Mouse (Mus musculus): Measurements from ENCODE around the gene Furin.
A peak's percentile ranks its signal among the peaks of the same experiment; 100 is the strongest.

Furin gene

GRCm38 (mm10) chr7:80427730-80428129, 22.5 kb upstream of the Furin start:
- DNase-seq (ENCODE audit: low spot score in 2 of 2): no peak

- no peak for DNase-seq (ENCODE audit: low spot score in 2 of 2)
These were observed 21.1 kb upstream of the Furin start for GRCm38 (mm10) chr7:80426363-80426762.

- DNase-seq (ENCODE audit: low spot score in 2 of 2): no peak
These were observed 19.5 kb upstream of the Furin start for GRCm38 (mm10) chr7:80424722-80425121.

- no peak for DNase-seq (ENCODE audit: low spot score in 2 of 2)
These were observed 17.7 kb upstream of the Furin start for GRCm38 (mm10) chr7:80422759-80423480.

- no peak for DNase-seq (ENCODE audit: low spot score in 2 of 2)
These were observed 16.3 kb upstream of the Furin start for GRCm38 (mm10) chr7:80421576-80421975.

- DNase-seq (ENCODE audit: low spot score in 2 of 2): no peak
These were observed 15.3 kb upstream of the Furin start for GRCm38 (mm10) chr7:80420586-80420985.

- no peak for DNase-seq (ENCODE audit: low spot score in 2 of 2)
These were observed 14.0 kb upstream of the Furin start for GRCm38 (mm10) chr7:80419278-80419677.

- DNase-seq (ENCODE audit: low spot score in 2 of 2): no peak
These were observed 12.8 kb upstream of the Furin start for GRCm38 (mm10) chr7:80418036-80418435.

GRCm38 (mm10) chr7:80417601-80418000, 12.4 kb upstream of the Furin start:
- DNase-seq (ENCODE audit: low spot score in 2 of 2): no peak

GRCm38 (mm10) chr7:80416969-80417368, 11.7 kb upstream of the Furin start:
- DNase-seq (ENCODE audit: low spot score in 2 of 2): peak in 1 of 2 experiments; percentile 34

GRCm38 (mm10) chr7:80414303-80414855, 9.1 kb upstream of the Furin start:
- DNase-seq (ENCODE audit: low spot score in 2 of 2): no peak

- DNase-seq (ENCODE audit: low spot score in 2 of 2): no peak
These were observed 8.5 kb upstream of the Furin start for GRCm38 (mm10) chr7:80413512-80414302.

GRCm38 (mm10) chr7:80412781-80413180, 7.5 kb upstream of the Furin start:
- no peak for DNase-seq (ENCODE audit: low spot score in 2 of 2)

GRCm38 (mm10) chr7:80412279-80412678, 7.0 kb upstream of the Furin start:
- no peak for DNase-seq (ENCODE audit: low spot score in 2 of 2)

GRCm38 (mm10) chr7:80410380-80410779, 5.1 kb upstream of the Furin start:
- no peak for DNase-seq (ENCODE audit: low spot score in 2 of 2)

GRCm38 (mm10) chr7:80407712-80408111, 2.5 kb upstream of the Furin start:
- DNase-seq (ENCODE audit: low spot score in 2 of 2): no peak

- no peak for DNase-seq (ENCODE audit: low spot score in 2 of 2)
These were observed 950 bp upstream of the Furin start for GRCm38 (mm10) chr7:80406186-80406585.

GRCm38 (mm10) chr7:80404101-80404894, 938 bp downstream of the Furin start:
- DNase-seq (ENCODE audit: low spot score in 2 of 2): no peak

GRCm38 (mm10) chr7:80403551-80403950, 1.7 kb downstream of the Furin start:
- DNase-seq (ENCODE audit: low spot score in 2 of 2): no peak

- DNase-seq (ENCODE audit: low spot score in 2 of 2): peak in 1 of 2 experiments; percentile 66
These were observed 2.5 kb downstream of the Furin start for GRCm38 (mm10) chr7:80402651-80403321.

GRCm38 (mm10) chr7:80401860-80402641, 3.2 kb downstream of the Furin start:
- DNase-seq (ENCODE audit: low spot score in 2 of 2): peak in 1 of 2 experiments; percentile 41

Data from thymus, postnatal 10 days (tissue).